Mouse (Mus musculus) spleen, postnatal 4 days (tissue): ENCODE measurements around the gene Gm20890.
"Not testable (repeated sequence)": the region's sequence is repeated elsewhere in the genome, so short reads cannot be mapped to it uniquely, and the experiment has no call there.

ENCODE experiments used
- DNase-seq, 2 experiments: peaks; one replicate each; pipeline ENCODE4 v3.0.0; 2022; ENCODE audit warnings: low spot score in 2 of 2

Gene Gm20890

GRCm38 (mm10) chrY:26776699-26777098 is at the start of gene Gm20890:
TSS of gene Gm20890 (minus strand) at chrY:26776799.
- not testable (repeated sequence) for DNase-seq
